Mouse (Mus musculus) lung, postnatal 25 days (tissue): ENCODE measurements at regions not wholly inside any gene's neighbourhood (a gene's known extent, or its start where the extent isn't known, plus 50 kb on each side); places are given as distances from the start of the nearest gene placed in this dataset.
A peak's percentile ranks its signal among the peaks of the same experiment; 100 is the strongest.

Source experiments
- DNase-seq: peaks from one replicate; pipeline ENCODE4 v3.0.0; 2022; ENCODE audit warnings: low spot score

GRCm38 (mm10) chr2:47263690-47264089 is 1550.2 kb upstream of the Acvr2a start:
- no peak for DNase-seq

GRCm38 (mm10) chr2:47265901-47266300 is 1548.0 kb upstream of the Acvr2a start:
- DNase-seq = no peak

- DNase-seq = peak; percentile 1
Observed at GRCm38 (mm10) chr2:47295546-47295945, 1518.4 kb upstream of the Acvr2a start.

GRCm38 (mm10) chr2:47302056-47302455 is 1511.9 kb upstream of the Acvr2a start:
- no peak for DNase-seq

- DNase-seq = no peak
Observed at GRCm38 (mm10) chr2:47330574-47330973, 1483.3 kb upstream of the Acvr2a start.

- no peak for DNase-seq
Observed at GRCm38 (mm10) chr2:47334406-47335113, 1479.3 kb upstream of the Acvr2a start.

GRCm38 (mm10) chr2:47363476-47363875 is 1450.4 kb upstream of the Acvr2a start:
- DNase-seq = no peak

GRCm38 (mm10) chr2:47368296-47368695 is 1445.6 kb upstream of the Acvr2a start:
- DNase-seq = no peak
